Mouse (Mus musculus) myocyte (in vitro differentiated cells): Measurements from ENCODE around the gene Zfp654. TPM values are rescaled to one million over a fixed set of nuclear protein-coding genes. Genes with fewer than 3 reads are reported as not detected.

Experiments
- H3K27me3 ChIP-seq: one replicate; pipeline ENCODE4 v1.6.1; 2011; ENCODE audit not compliant: control insufficient read depth, insufficient read depth, insufficient read length
- H3K36me3 ChIP-seq: one replicate; pipeline ENCODE4 v1.6.1; 2011; ENCODE audit not compliant: control insufficient read depth, insufficient read depth
- H3K4me2 ChIP-seq: one replicate; pipeline ENCODE4 v1.6.1; 2011; ENCODE audit warnings: low read depth, control low read depth
- H3K4me3 ChIP-seq: one replicate; pipeline ENCODE4 v1.5.1; 2011; ENCODE audit warnings: mild to moderate bottlenecking, control low read depth, moderate library complexity
- H3K79me2 ChIP-seq: one replicate; pipeline ENCODE4 v1.6.1; 2011; ENCODE audit not compliant: control insufficient read depth, insufficient read depth
- H3ac ChIP-seq: one replicate; pipeline ENCODE4 v1.6.1; 2011; ENCODE audit not compliant: control insufficient read depth, insufficient read length
- CEBPB ChIP-seq: IDR thresholded peaks from 2 replicates; pipeline ENCODE4 v1.6.1; 2011; ENCODE audit warnings: mild to moderate bottlenecking, moderate library complexity; ENCODE audit not compliant: poor library complexity, insufficient read depth, severe bottlenecking
- E2F4 ChIP-seq: IDR thresholded peaks from one replicate; pipeline ENCODE4 v1.6.1; 2011; ENCODE audit warnings: mild to moderate bottlenecking, control low read depth, moderate library complexity; ENCODE audit not compliant: insufficient read depth
- MAX ChIP-seq: IDR thresholded peaks from one replicate; pipeline ENCODE4 v1.6.1; 2011; ENCODE audit warnings: low read depth, mild to moderate bottlenecking, control low read depth
- MYOD1 ChIP-seq, 3 experiments: IDR thresholded peaks; one replicate each; pipeline ENCODE4 v1.6.1; 2011; ENCODE audit warnings: control low read depth in 2 of 3, low read depth in 2 of 3, mild to moderate bottlenecking in 2 of 3, moderate library complexity in 1 of 3; ENCODE audit not compliant: insufficient read length in 2 of 3, control insufficient read depth in 1 of 3
- MYOG ChIP-seq, 3 experiments: IDR thresholded peaks; one replicate each; pipeline ENCODE4 v1.6.1; 2011; ENCODE audit warnings: control low read depth in 2 of 3, low read depth in 2 of 3, mild to moderate bottlenecking in 2 of 3; ENCODE audit not compliant: insufficient read length in 2 of 3, control insufficient read depth in 1 of 3, insufficient read depth in 1 of 3
- POLR2A ChIP-seq: IDR thresholded peaks from one replicate; pipeline ENCODE4 v1.6.1; 2011; ENCODE audit warnings: low read depth, mild to moderate bottlenecking, control low read depth, moderate library complexity; ENCODE audit not compliant: insufficient read length
- POLR2AphosphoS2 ChIP-seq: IDR thresholded peaks from one replicate; pipeline ENCODE4 v1.6.1; 2011; ENCODE audit warnings: low read depth, control low read depth; ENCODE audit not compliant: insufficient read length
- REST ChIP-seq: IDR thresholded peaks from one replicate; pipeline ENCODE4 v1.6.1; 2011; ENCODE audit warnings: mild to moderate bottlenecking, control low read depth, moderate library complexity; ENCODE audit not compliant: insufficient read depth, insufficient read length
- SRF ChIP-seq: IDR thresholded peaks from one replicate; pipeline ENCODE4 v1.6.1; 2011; ENCODE audit warnings: low read depth; ENCODE audit not compliant: control insufficient read depth, insufficient read length
- TCF12 ChIP-seq: IDR thresholded peaks from one replicate; pipeline ENCODE4 v1.6.1; 2011; ENCODE audit warnings: mild to moderate bottlenecking, control low read depth; ENCODE audit not compliant: poor library complexity, insufficient read depth, severe bottlenecking
- TCF3 ChIP-seq: IDR thresholded peaks from one replicate; pipeline ENCODE4 v1.6.1; 2011; ENCODE audit warnings: low read depth, control low read depth; ENCODE audit not compliant: insufficient read length
- USF1 ChIP-seq: IDR thresholded peaks from one replicate; pipeline ENCODE4 v1.6.1; 2011; ENCODE audit warnings: low read depth, mild to moderate bottlenecking, control low read depth, moderate library complexity
- polyA plus RNA-seq: library from polyadenylated mRNA; unstranded; fragments of >200 nt; fragmentation: generic; extraction: Trizol; gene quantifications from one replicate; pipeline ENCODE4 v1.2.1, GENCODE M21; 2012; ENCODE audit warnings: missing spikeins

The Zfp654 gene
- polyA plus RNA-seq, 1 experiment, result 1.3 TPM

DNA sequence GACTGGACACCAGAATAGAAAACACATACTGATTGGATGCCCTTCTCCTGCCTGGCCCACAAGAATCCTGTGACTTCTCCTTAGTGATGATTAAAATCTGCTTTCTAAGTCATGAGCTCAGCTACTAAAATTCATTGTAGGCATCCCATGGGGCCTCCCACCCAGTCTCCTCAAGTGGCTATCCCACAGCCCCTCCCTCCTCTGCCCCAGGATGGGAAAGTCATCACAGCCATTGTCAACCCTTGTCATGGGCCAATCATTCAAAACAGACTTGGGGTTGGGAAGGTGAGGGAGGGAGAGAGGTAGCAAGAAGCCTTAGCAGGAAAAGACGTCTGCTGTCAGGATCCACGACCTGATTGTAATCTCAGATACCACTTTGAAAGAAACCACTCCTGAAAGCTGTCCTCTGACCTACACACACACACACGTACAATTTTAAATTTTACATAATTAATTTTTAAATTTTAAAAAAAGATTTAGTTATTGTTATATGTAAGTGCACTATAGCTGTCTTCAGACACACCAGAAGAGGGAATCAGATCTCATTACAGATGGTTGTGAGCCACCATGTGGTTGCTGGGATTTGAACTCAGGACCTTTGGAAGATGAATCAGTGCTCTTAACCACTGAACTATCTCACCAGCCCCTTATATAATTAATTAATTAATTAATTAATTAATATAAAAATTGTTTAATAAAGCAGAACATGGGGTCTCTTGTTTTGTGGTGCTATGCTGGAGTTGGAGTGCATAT is 97.3 kb downstream of the Zfp654 start:
- Histone ChIP-seq H3K36me3 (no peaks in the 10 kb centered on the region), H3ac (no peak overlapping the region), H3K4me2 (no peak overlapping the region), H3K4me3 (no peak overlapping the region), H3K27me3 (no peaks in the 10 kb centered on the region), H3K79me2 (no peaks in the 10 kb centered on the region)
- no peak for TF ChIP-seq E2F4
- TF ChIP-seq CEBPB, result no peak
- no peak for TF ChIP-seq SRF
- no peak for TF ChIP-seq REST
- TF ChIP-seq TCF12, result no peak

DNA sequence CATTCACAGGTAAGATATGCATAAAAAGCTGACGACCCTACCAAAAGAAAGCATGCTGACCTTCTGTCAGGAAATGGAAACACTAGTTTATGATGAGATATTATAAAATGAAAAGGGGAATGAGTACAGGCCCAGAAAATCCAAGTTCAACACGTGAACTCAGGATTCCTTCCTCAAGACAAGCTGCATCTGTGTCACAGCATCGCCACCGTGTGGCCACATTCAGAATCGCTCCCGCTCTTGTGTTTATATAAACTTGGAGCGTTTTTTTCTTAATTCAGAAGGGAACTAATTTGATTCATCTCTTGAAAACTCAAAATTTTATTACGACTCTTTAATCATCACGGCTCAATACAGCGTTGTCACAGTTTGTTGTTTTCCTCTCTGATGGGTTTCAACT is 103.2 kb downstream of the Zfp654 start:
- H3K27me3 ChIP-seq, result no peaks in the 10 kb centered on the region
- H3ac ChIP-seq, result no peak overlapping the region
- no peaks in the 10 kb centered on the region for H3K79me2 ChIP-seq
- H3K36me3 ChIP-seq, result no peaks in the 10 kb centered on the region
- H3K4me2 ChIP-seq, result no peak overlapping the region
- H3K4me3 ChIP-seq, result no peak overlapping the region
- TF ChIP-seq E2F4 (no peak), POLR2A (no peak), REST (no peak)

DNA sequence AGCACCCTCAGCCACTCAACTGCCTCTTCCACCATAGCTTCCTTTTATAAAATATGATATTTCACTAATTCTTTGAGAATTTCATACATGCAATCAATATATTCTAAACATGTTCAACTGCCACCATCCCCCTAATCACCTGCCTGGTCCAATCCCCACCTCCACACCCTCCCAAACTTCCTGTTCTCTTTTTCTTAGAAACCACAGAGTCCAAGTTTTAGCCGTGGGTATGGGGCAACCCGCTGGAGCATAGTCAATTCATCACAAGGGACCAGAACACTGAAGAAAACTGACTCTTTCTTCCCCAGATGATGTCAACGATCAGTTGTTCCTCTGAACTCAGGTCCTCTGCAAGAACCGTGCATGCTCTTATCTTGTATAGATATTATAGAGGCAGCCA is 106.4 kb downstream of the Zfp654 start:
- H3K4me2 ChIP-seq, result no peak overlapping the region
- no peaks in the 10 kb centered on the region for H3K36me3 ChIP-seq
- no peaks in the 10 kb centered on the region for H3K27me3 ChIP-seq
- H3ac ChIP-seq, result no peak overlapping the region
- TF ChIP-seq TCF3 (no peak), MAX (no peak), TCF12 (no peak), REST (no peak), POLR2A (no peak), POLR2AphosphoS2 (no peak), E2F4 (no peak), SRF (no peak), MYOD1 (IDR thresholded peaks at IDR 0.05; ENCODE audit: control insufficient read depth in 1 of 3, insufficient read length in 2 of 3, low read depth in 2 of 3) (no peak), CEBPB (no peak), USF1 (no peak), MYOG (IDR thresholded peaks at IDR 0.05; ENCODE audit: control insufficient read depth in 1 of 3, insufficient read depth in 1 of 3, insufficient read length in 2 of 3, low read depth in 2 of 3) (no peak)
- H3K4me3 ChIP-seq, result no peak overlapping the region
- no peaks in the 10 kb centered on the region for H3K79me2 ChIP-seq

DNA sequence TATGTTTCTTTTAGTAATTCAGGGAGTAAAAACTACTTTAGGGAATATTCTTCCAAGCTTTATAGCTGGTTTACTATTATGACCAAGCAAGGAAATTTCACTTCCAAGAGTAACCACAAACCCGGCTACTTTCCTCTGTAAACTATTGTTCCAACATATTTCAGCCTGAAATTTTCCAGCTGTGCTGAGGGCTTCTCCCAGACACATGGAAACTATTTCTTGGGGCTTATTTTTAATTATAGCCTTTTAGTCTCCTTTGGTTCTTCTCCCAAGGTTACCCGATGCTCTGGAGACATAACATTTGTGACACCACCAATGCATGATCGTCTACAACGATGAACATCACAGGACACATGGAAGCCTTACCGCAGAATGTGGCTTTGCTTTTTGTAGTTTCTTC is 114.2 kb downstream of the Zfp654 start:
- H3K4me2 ChIP-seq, result no peak overlapping the region
- H3ac ChIP-seq, result no peak overlapping the region
- no peaks in the 10 kb centered on the region for H3K79me2 ChIP-seq
- H3K27me3 ChIP-seq, result no peaks in the 10 kb centered on the region
- H3K4me3 ChIP-seq, result no peak overlapping the region
- no peak for TF ChIP-seq TCF3
- H3K36me3 ChIP-seq, result no peaks in the 10 kb centered on the region

Other genes with a start within 250 kb of the Zfp654 start
- not detected for gene Csnka2ip, start 249.2 kb downstream of the Zfp654 start, polyA plus RNA-seq
- 16.3 TPM for gene 4930453N24Rik, start 80.5 kb downstream of the Zfp654 start, polyA plus RNA-seq
- 20.5 TPM for gene Cggbp1, start 344 bp upstream of the Zfp654 start, polyA plus RNA-seq